Mouse (Mus musculus) cerebellum, adult 9-10 months (tissue): Measurements from ENCODE around the gene Clpsl2.
A peak's percentile ranks its signal among the peaks of the same experiment; 100 is the strongest.

Experiments
- DNase-seq: peaks from one replicate; pipeline ENCODE4 v3.0.0; 2022

Clpsl2 gene

GRCm38 (mm10) chr17:28565181-28565580 lies 16.0 kb downstream of the Clpsl2 start:
- no peak for DNase-seq

- no peak for DNase-seq
These were observed 18.3 kb downstream of the Clpsl2 start for GRCm38 (mm10) chr17:28567541-28567940.

GRCm38 (mm10) chr17:28571868-28572267 lies 22.7 kb downstream of the Clpsl2 start:
- DNase-seq = no peak

- DNase-seq = no peak
These were observed 23.3 kb downstream of the Clpsl2 start for GRCm38 (mm10) chr17:28572521-28572920.

GRCm38 (mm10) chr17:28572941-28573340 lies 23.7 kb downstream of the Clpsl2 start:
- no peak for DNase-seq

- no peak for DNase-seq
These were observed 26.3 kb downstream of the Clpsl2 start, which contains the start of gene Lhfpl5 for GRCm38 (mm10) chr17:28575244-28576125. Gene Lhfpl5 (plus strand): TSS chr17:28575641.

- DNase-seq = no peak
These were observed 31.2 kb downstream of the Clpsl2 start for GRCm38 (mm10) chr17:28580396-28580795.

GRCm38 (mm10) chr17:28581056-28581455 lies 31.8 kb downstream of the Clpsl2 start:
- no peak for DNase-seq

GRCm38 (mm10) chr17:28586509-28586908 lies 37.3 kb downstream of the Clpsl2 start:
- DNase-seq = no peak

GRCm38 (mm10) chr17:28588591-28588990 lies 39.4 kb downstream of the Clpsl2 start:
- DNase-seq = no peak

- DNase-seq = no peak
These were observed 41.4 kb downstream of the Clpsl2 start for GRCm38 (mm10) chr17:28590596-28590995.

GRCm38 (mm10) chr17:28591476-28591875 lies 42.3 kb downstream of the Clpsl2 start:
- DNase-seq = no peak

- peak; percentile 67 for DNase-seq
These were observed 43.8 kb downstream of the Clpsl2 start for GRCm38 (mm10) chr17:28592998-28593397.

- DNase-seq = no peak
These were observed 44.8 kb downstream of the Clpsl2 start for GRCm38 (mm10) chr17:28593965-28594364.

GRCm38 (mm10) chr17:28600780-28601179 lies 51.6 kb downstream of the Clpsl2 start:
- no peak for DNase-seq

- DNase-seq = no peak
These were observed 52.5 kb downstream of the Clpsl2 start for GRCm38 (mm10) chr17:28601557-28602250.
